10 mouse cellular contexts compared by ENCODE assay signal in the genomic region with DNA sequence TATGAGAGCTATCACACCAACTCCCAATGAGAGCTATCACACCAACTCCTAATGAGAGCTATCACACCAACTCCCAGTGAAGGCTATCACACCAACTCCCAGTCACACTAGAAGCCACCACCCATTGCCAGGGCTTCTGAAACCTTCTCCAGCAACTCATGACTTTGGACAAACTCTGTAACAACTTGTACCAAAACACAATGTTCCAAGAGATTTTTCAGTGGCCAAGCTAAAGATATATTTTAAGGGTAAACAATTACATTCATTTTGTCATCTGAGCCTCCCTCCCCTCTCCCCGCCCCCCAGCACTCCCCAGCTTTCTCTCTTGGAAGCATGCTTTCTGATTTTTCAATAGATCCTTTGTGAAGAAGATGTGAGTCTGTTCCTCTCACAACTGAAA.
"Had no signal": no experiment of that assay in that cellular context is flagged by ENCODE, and none has a peak within 500 bp of the region (broad histone marks: within the 10 kb centered on the region; RNA-seq: fewer than 3 reads in every experiment).

No protein-coding gene starts in this region.

- ATAC-seq: midbrain, embryonic 13.5 days had no signal

- DNase-seq: kidney, postnatal 25 days; lung, postnatal 36 days; thymus, postnatal 36 days had no signal

- H3K4me2 ChIP-seq: liver, embryonic 11.5 days; lung, embryonic 15.5 days; midbrain, embryonic 13.5 days; neural tube, embryonic 15.5 days had no signal

- H3K9me3 ChIP-seq: limb, embryonic 10.5 days; lung, embryonic 15.5 days; midbrain, embryonic 13.5 days; neural tube, embryonic 15.5 days had no signal

- H3K9ac ChIP-seq: lung, embryonic 15.5 days; midbrain, embryonic 13.5 days; neural tube, embryonic 15.5 days had no signal

- H3K4me3 ChIP-seq: left cerebral cortex, adult 2 months; limb, embryonic 10.5 days; lung, embryonic 15.5 days; midbrain, embryonic 13.5 days; myocyte; neural tube, embryonic 15.5 days had no signal

- H3K27ac ChIP-seq: limb, embryonic 10.5 days; lung, embryonic 15.5 days; midbrain, embryonic 13.5 days; neural tube, embryonic 15.5 days had no signal

- H3K36me3 ChIP-seq: midbrain, embryonic 13.5 days; neural tube, embryonic 15.5 days had no signal

- H3K27me3 ChIP-seq: lung, embryonic 15.5 days; midbrain, embryonic 13.5 days; neural tube, embryonic 15.5 days had no signal
